Mouse (Mus musculus): ENCODE data around the gene Mc3r. TPM values are rescaled to one million over a fixed set of nuclear protein-coding genes. Genes with fewer than 3 reads are reported as not detected.

Mc3r gene
- total and polyA plus RNA-seq, 2 experiments from 2014 or later = 0.60 to 0.94 TPM

DNA sequence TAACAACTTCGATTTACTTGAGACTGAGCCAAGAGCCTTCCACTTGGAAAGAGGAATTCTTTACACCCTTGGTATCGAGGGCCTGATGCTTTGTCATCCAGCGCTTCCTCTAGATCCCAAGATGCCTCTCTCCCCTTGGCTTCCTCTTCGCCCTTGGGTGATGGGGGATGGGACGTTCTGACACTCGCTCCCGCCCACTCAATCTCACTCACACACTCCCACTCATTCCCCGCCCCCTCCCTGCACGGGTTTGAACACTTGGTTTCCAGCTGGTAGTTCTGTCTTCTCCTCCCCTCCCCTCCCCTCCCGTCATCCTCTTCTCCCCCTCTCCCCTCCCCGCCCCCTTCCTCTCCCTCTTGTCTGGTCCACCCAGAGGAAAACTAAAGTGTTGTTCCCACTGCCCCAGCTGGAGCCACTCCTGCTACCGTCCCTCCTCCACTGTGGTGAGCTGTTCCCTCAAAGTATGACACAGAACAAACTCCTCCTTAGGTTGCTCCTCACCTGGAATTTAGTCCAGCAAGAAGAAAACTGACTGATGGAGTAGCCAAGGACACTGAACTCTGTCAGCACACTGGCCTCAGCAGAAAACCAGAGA is 9.3 kb downstream of the Mc3r start:
- Histone ChIP-seq H3K4me2 (ENCODE audit: low read depth, low read length, poor library complexity, severe bottlenecking) (no peak overlapping the region), H3K9me3 (ENCODE audit: low read length) (no peaks in the 10 kb centered on the region), H3K27me3 (ENCODE audit: insufficient read depth, low read length) (no peaks in the 10 kb centered on the region), H3K36me3 (ENCODE audit: insufficient read depth, low read length) (no peaks in the 10 kb centered on the region), H3K9ac (replicated peaks; ENCODE audit: low read length, poor library complexity, severe bottlenecking) (no peak overlapping the region), H3K27ac (ENCODE audit: low read depth, low read length) (no peak overlapping the region), H3K4me3 (ENCODE audit: low read depth, low read length) (no peak overlapping the region), H3K4me1 (ENCODE audit: insufficient read depth, low read length) (no peaks in the 10 kb centered on the region)
- ATAC-seq (ENCODE audit: low FRiP score) (no peak), DNase-seq (ENCODE audit: low spot score) (no peak)
- no peak for TF ChIP-seq CTCF (IDR thresholded peaks at IDR 0.05)
- WGBS = 43% methylated on average over 11 of the region's 12 CpGs

DNA sequence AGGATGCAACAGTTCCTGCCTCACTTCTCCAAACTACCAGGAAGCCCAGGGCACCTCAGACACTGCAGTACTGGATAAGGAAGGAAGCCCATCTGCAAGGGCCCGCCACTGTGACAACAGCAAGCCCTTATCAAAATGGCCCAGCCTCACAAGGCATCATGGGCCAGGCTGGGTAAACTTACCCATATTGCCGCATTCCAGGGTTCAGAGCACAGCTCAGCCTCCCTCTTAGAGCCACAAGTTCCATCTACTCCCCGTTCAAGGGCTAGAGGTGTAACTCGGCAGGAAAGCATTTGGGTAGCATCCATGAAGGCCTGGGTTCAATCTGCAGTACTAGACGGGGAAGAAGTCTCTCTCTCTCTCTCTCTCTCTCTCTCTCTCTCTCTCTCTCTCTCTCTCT is 11.8 kb downstream of the Mc3r start:
- Histone ChIP-seq H3K27me3 (ENCODE audit: insufficient read depth, low read length) (no peaks in the 10 kb centered on the region), H3K9ac (replicated peaks; ENCODE audit: low read length, poor library complexity, severe bottlenecking) (no peak overlapping the region), H3K36me3 (ENCODE audit: insufficient read depth, low read length) (no peaks in the 10 kb centered on the region), H3K4me2 (ENCODE audit: low read depth, low read length, poor library complexity, severe bottlenecking) (no peak overlapping the region), H3K4me1 (ENCODE audit: insufficient read depth, low read length) (no peaks in the 10 kb centered on the region), H3K9me3 (ENCODE audit: low read length) (no peaks in the 10 kb centered on the region), H3K4me3 (ENCODE audit: low read depth, low read length) (no peak overlapping the region), H3K27ac (ENCODE audit: low read depth, low read length) (no peak overlapping the region)
- ATAC-seq (ENCODE audit: low FRiP score) (no peak), DNase-seq (ENCODE audit: low spot score) (no peak)
- 87% methylated on average over 5 of the region's 5 CpGs for WGBS
- TF ChIP-seq CTCF (IDR thresholded peaks at IDR 0.05) = no peak

DNA sequence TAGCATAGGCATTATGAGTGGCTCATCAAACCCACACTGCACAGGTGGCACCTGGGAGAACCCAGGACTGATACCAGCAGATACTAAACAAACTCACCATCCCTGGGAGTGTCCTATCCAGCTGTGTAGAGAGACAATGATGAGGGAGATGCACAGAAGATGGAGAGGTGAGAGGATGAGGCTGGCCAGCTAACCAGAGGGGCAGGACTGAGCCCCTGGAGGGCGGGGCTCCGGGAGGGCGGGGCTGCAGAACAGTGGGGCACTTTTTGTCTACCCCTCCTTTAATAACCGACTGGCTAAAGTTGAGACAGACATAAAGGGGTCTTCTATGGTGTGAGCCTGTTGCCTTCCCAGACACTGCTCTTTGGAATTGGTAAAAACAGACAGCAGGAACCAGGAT is 13.1 kb downstream of the Mc3r start:
- Histone ChIP-seq H3K9ac (replicated peaks; ENCODE audit: low read length, poor library complexity, severe bottlenecking) (no peak overlapping the region), H3K36me3 (ENCODE audit: insufficient read depth, low read length) (no peaks in the 10 kb centered on the region), H3K4me3 (ENCODE audit: low read depth, low read length) (no peak overlapping the region), H3K9me3 (ENCODE audit: low read length) (no peaks in the 10 kb centered on the region), H3K4me2 (ENCODE audit: low read depth, low read length, poor library complexity, severe bottlenecking) (no peak overlapping the region), H3K27ac (ENCODE audit: low read depth, low read length) (no peak overlapping the region), H3K4me1 (ENCODE audit: insufficient read depth, low read length) (no peaks in the 10 kb centered on the region), H3K27me3 (ENCODE audit: insufficient read depth, low read length) (no peaks in the 10 kb centered on the region)
- no peak for DNase-seq (ENCODE audit: low spot score)
- ATAC-seq (ENCODE audit: low FRiP score) = no peak
- WGBS = 76% methylated on average over 4 of the region's 4 CpGs
- TF ChIP-seq CTCF (IDR thresholded peaks at IDR 0.05) = no peak

DNA sequence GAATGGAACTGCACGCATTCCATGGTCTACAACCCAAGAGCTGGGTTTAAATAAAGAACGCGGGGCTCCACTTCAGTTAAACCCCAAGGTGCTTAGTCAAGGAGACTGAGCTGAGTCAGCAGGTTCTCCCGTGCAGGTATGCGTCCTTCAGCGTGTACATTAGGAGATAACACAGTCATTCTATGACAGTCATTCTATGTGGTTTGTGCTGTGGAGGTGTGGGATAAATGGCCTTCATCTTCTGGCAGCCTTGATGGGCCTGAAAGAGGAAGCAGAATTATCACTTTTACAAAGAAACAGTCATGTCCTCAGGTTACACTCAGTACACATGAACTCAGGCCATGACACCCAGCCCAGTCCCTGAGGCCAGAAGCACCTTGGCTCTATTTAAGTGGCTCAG is 14.9 kb downstream of the Mc3r start:
- Histone ChIP-seq H3K4me1 (ENCODE audit: insufficient read depth, low read length) (no peaks in the 10 kb centered on the region), H3K27me3 (ENCODE audit: insufficient read depth, low read length) (no peaks in the 10 kb centered on the region), H3K4me2 (ENCODE audit: low read depth, low read length, poor library complexity, severe bottlenecking) (no peak overlapping the region), H3K9ac (replicated peaks; ENCODE audit: low read length, poor library complexity, severe bottlenecking) (no peak overlapping the region), H3K9me3 (ENCODE audit: low read length) (no peaks in the 10 kb centered on the region), H3K36me3 (ENCODE audit: insufficient read depth, low read length) (no peaks in the 10 kb centered on the region), H3K4me3 (ENCODE audit: low read depth, low read length) (no peak overlapping the region), H3K27ac (ENCODE audit: low read depth, low read length) (no peak overlapping the region)
- WGBS = 91% methylated on average over 6 of the region's 6 CpGs
- ATAC-seq (ENCODE audit: low FRiP score) = no peak
- TF ChIP-seq CTCF (IDR thresholded peaks at IDR 0.05) = no peak
- no peak for DNase-seq (ENCODE audit: low spot score)

DNA sequence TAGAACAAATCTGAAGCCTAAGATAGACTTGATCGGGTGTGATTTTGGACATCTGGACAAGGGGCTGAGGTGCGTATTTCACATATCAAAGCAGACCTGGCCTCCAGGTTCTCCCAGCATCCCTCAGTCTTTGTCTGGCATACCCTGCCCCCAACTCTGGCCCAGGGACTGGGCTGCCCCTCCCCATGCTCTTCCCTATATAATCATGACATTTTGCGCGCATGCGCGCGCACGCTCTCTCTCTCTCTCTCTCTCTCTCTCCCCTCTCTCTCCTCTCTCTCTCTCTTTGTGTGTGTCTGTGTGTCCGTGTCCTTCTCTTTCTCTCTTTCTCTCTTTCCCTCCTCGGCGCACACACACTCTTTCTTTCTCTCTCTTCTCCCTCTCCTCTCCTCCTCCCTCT is 21.6 kb downstream of the Mc3r start:
- no peak overlapping the region for H3K4me2 ChIP-seq (ENCODE audit: low read depth, low read length, poor library complexity, severe bottlenecking)
- H3K4me3 ChIP-seq (ENCODE audit: low read depth, low read length) = no peak overlapping the region
- H3K9me3 ChIP-seq (ENCODE audit: low read length) = no peaks in the 10 kb centered on the region
- ATAC-seq (ENCODE audit: low FRiP score) = peak; percentile 68; the same call in 1 of the 2 replicates
- no peak overlapping the region for H3K9ac ChIP-seq (replicated peaks; ENCODE audit: low read length, poor library complexity, severe bottlenecking)
- no peak for TF ChIP-seq CTCF (IDR thresholded peaks at IDR 0.05)
- no peaks in the 10 kb centered on the region for H3K27me3 ChIP-seq (ENCODE audit: insufficient read depth, low read length)
- no peaks in the 10 kb centered on the region for H3K4me1 ChIP-seq (ENCODE audit: insufficient read depth, low read length)
- DNase-seq (ENCODE audit: low spot score) = peak; percentile 29
- no peaks in the 10 kb centered on the region for H3K36me3 ChIP-seq (ENCODE audit: insufficient read depth, low read length)
- H3K27ac ChIP-seq (ENCODE audit: low read depth, low read length) = peak overlapping the region; percentile 69
- WGBS = 57% methylated on average over 11 of the region's 11 CpGs

DNA sequence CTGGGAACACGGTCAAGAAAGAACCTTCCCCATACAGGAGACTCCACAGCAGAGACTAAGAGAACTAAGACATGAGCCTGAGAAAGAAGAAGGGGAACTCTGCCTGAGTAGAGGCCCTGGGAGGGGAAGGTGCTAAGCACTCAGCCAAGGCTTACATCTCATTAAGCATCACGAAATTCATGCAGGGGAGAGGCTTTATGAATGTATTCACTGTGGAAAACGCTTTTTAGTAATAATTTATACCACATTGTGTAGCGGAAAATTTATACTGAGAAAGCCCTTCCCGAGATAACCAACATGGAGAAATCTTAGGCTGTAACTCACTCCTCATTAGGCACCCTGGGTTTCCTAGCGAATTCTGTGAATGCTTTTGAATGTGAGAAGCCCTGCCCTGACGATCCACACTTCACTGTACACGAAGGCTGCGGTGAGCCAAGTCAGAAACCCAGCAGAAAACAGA is 22.2 kb downstream of the Mc3r start:
- ATAC-seq (ENCODE audit: low FRiP score) (peak; percentile 66; the same call in 1 of the 2 replicates), DNase-seq (ENCODE audit: low spot score) (peak; percentile 28)
- H3K27ac ChIP-seq (ENCODE audit: low read depth, low read length) = peak overlapping the region; percentile 69
- no peaks in the 10 kb centered on the region for H3K9me3 ChIP-seq (ENCODE audit: low read length)
- 16% methylated on average over 9 of the region's 9 CpGs for WGBS
- H3K4me2 ChIP-seq (ENCODE audit: low read depth, low read length, poor library complexity, severe bottlenecking) = no peak overlapping the region
- H3K4me3 ChIP-seq (ENCODE audit: low read depth, low read length) = no peak overlapping the region
- TF ChIP-seq CTCF (IDR thresholded peaks at IDR 0.05) = no peak
- H3K9ac ChIP-seq (replicated peaks; ENCODE audit: low read length, poor library complexity, severe bottlenecking) = peak overlapping the region; percentile 29; the same call in 1 of the 2 replicates
- H3K4me1 ChIP-seq (ENCODE audit: insufficient read depth, low read length) = no peaks in the 10 kb centered on the region
- H3K36me3 ChIP-seq (ENCODE audit: insufficient read depth, low read length) = no peaks in the 10 kb centered on the region
- no peaks in the 10 kb centered on the region for H3K27me3 ChIP-seq (ENCODE audit: insufficient read depth, low read length)
